In the genomic region with DNA sequence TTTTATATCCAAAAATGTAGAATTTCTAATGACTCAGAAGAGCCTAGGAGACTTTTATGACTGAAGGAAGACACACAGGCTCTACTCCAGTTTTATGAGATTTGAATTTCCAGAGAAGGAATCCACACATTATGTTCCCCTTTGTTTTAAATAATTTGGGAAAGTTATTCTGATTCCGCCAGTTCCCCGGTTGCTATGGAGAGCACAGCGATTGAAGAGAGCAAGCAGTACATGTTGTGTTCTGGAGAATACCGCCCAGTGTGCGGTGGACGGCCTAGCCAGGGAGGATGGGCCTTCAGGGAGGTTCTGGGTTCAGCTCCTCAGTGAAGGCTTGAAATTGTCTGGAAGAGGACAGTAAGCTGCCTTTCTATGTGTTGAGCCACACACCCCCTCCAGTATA, we compare ENCODE assay signal across 17 mouse cellular contexts. TPM values are rescaled to one million over a fixed set of nuclear protein-coding genes. Genes with fewer than 3 reads are reported as not detected.
"Had no signal": no experiment of that assay in that cellular context is flagged by ENCODE, and none has a peak within 500 bp of the region (broad histone marks: within the 10 kb centered on the region; RNA-seq: fewer than 3 reads in every experiment).

No protein-coding gene starts in this region.

- H3K9ac ChIP-seq: liver, embryonic 13.5 days; stomach, embryonic 15.5 days had no signal

- H3K9me3 ChIP-seq: liver, embryonic 13.5 days; stomach, embryonic 15.5 days had no signal

- H3K4me1 ChIP-seq: liver, embryonic 13.5 days; stomach, embryonic 15.5 days had no signal

- H3K4me3 ChIP-seq: liver, embryonic 13.5 days; stomach, embryonic 15.5 days had no signal

- ATAC-seq: inflammation-experienced regulatory T-cells, adult 6 months; intestine, embryonic 16.5 days had no signal

- H3K27me3 ChIP-seq: liver, embryonic 13.5 days; stomach, embryonic 15.5 days had no signal

- H3K4me2 ChIP-seq: liver, embryonic 13.5 days; midbrain, embryonic 11.5 days; stomach, embryonic 15.5 days had no signal

- H3K27ac ChIP-seq: liver, embryonic 13.5 days; stomach, embryonic 15.5 days had no signal

- DNase-seq: kidney, adult 18-20 months; kidney, adult 9 months; kidney, postnatal 25 days; liver, embryonic 13.5 days; lung, adult 2 months; lung, postnatal 14 days; lung, postnatal 4 days; midbrain, embryonic 14.5 days; right cerebral cortex, adult 18-20 months; spleen, adult 18-20 months; thymus, adult 18-20 months; thymus, postnatal 36 days had no signal

RNA-seq across cellular contexts. Expression of a gene that starts 33.8 kb away (rescaled TPM):
- total RNA-seq: liver, adult 2 months had no signal
